Mouse (Mus musculus) hindbrain, postnatal 0 days (tissue): Measurements from ENCODE around the gene Rab27a. TPM values are rescaled to one million over a fixed set of nuclear protein-coding genes. Genes with fewer than 3 reads are reported as not detected.
"Not testable (repeated sequence)": the region's sequence is repeated elsewhere in the genome, so short reads cannot be mapped to it uniquely, and the experiment has no call there.

ENCODE experiments used
- ATAC-seq: fragments of 200-750 bp; cut with Nextera tagmentation; 2 replicates; pipeline ENCODE4 v1.8.0; 2017; ENCODE audit warnings: mild to moderate bottlenecking, moderate TSS enrichment, moderate library complexity
- DNase-seq: peaks from one replicate; pipeline ENCODE4 v3.0.0-alpha.2; 2015; ENCODE audit warnings: low spot score
- H3K27ac ChIP-seq: fragments of 300-500 bp; sonication (generic); 2 replicates; pipeline ENCODE4 v1.5.1; 2014; ENCODE audit warnings: mild to moderate bottlenecking
- H3K27me3 ChIP-seq: fragments of 300-500 bp; sonication (generic); 2 replicates; pipeline ENCODE4 v1.6.1; 2014; ENCODE audit warnings: low read length, mixed read lengths; ENCODE audit not compliant: insufficient read depth
- H3K36me3 ChIP-seq: fragments of 300-500 bp; sonication (generic); 2 replicates; pipeline ENCODE4 v1.6.1; 2014; ENCODE audit warnings: low read length, mixed read lengths; ENCODE audit not compliant: insufficient read depth
- H3K4me1 ChIP-seq: fragments of 300-500 bp; sonication (generic); 2 replicates; pipeline ENCODE4 v1.6.1; 2014; ENCODE audit warnings: antibody characterized with exemption, low read length, mixed read lengths; ENCODE audit not compliant: insufficient read depth
- H3K4me2 ChIP-seq: fragments of 300-500 bp; sonication (generic); 2 replicates; pipeline ENCODE4 v1.6.1; 2014; ENCODE audit warnings: low read depth, mild to moderate bottlenecking, low read length, moderate library complexity, mixed read lengths
- H3K4me3 ChIP-seq: fragments of 300-500 bp; sonication (generic); 2 replicates; pipeline ENCODE4 v1.5.1; 2014; ENCODE audit warnings: low read length
- H3K9ac ChIP-seq: fragments of 300-500 bp; sonication (generic); replicated peaks from 2 replicates; pipeline ENCODE4 v1.6.1; 2014; ENCODE audit warnings: mild to moderate bottlenecking, low read length, moderate library complexity, mixed read lengths
- H3K9me3 ChIP-seq: fragments of 300-500 bp; sonication (generic); 2 replicates; pipeline ENCODE4 v1.6.1; 2016; ENCODE audit warnings: low read length, mixed read lengths
- CTCF ChIP-seq: IDR thresholded peaks from 2 replicates; pipeline ENCODE4 v1.5.1; 2016; ENCODE audit warnings: antibody characterized with exemption, control low read depth, low read depth
- WGBS: fragments of 180-500 bp; shearing (Covaris S2); extraction: QIAGEN DNeasy Blood & Tissue Kit; methylation state at CpG from one replicate; pipeline ENCODE4 v1.1.7; 2014; 5-methylcytosine and 5-hydroxymethylcytosine counted together
- polyA plus RNA-seq: library from polyadenylated mRNA; unstranded; fragments of >200 nt; fragmentation: Nextera tagmentation; extraction: Ambion mirVana; gene quantifications from 2 replicates; pipeline ENCODE4 v1.2.1, GENCODE M21; 2015
- total RNA-seq: library from RNA; depleted of rRNA; stranded (reverse); fragments of >200 nt; gene quantifications from 2 replicates; pipeline ENCODE4 v1.2.3, GENCODE M21; 2014

Gene Rab27a
- total and polyA plus RNA-seq, 2 experiments from 2014 or later = 3.8 to 5.3 TPM

- ATAC-seq (peak; percentile 99), DNase-seq (peak; percentile 95)
- Histone ChIP-seq H3K4me2 (peak within 1 kb of the TSS; percentile 84), H3K4me3 (peak within 1 kb of the TSS; percentile 92), H3K4me1 (no peaks in the 10 kb centered on the region), H3K27ac (peak within 1 kb of the TSS; percentile 79), H3K36me3 (peaks cover 11% of the 10 kb centered on the region; the same call in 1 of the 2 replicates), H3K9ac (peak within 1 kb of the TSS; percentile 74), H3K9me3 (no peaks in the 10 kb centered on the region), H3K27me3 (no peaks in the 10 kb centered on the region)
- TF ChIP-seq CTCF = no peak
- under 1% methylated on average over 64 of the region's 64 CpGs for WGBS
These were observed 68.6 kb downstream of the Rab27a start, which contains the start of gene Rsl24d1 for GRCm38 (mm10) chr9:73112919-73113906. Rsl24d1 (plus strand) TSS chr9:73113426.

- not testable (repeated sequence) for H3K4me2 ChIP-seq, H3K27ac ChIP-seq, DNase-seq, H3K9me3 ChIP-seq, ATAC-seq, H3K27me3 ChIP-seq, H3K9ac ChIP-seq, H3K4me1 ChIP-seq, H3K4me3 ChIP-seq
- H3K36me3 ChIP-seq = peaks cover 32% of the 10 kb centered on the region; the same call in 1 of the 2 replicates
- WGBS = 91% methylated on average over 4 of the region's 6 CpGs
These were observed 72.0 kb downstream of the Rab27a start for GRCm38 (mm10) chr9:73116704-73117103.

- ATAC-seq (no peak), DNase-seq (no peak)
- Histone ChIP-seq H3K27me3 (no peaks in the 10 kb centered on the region), H3K9me3 (no peaks in the 10 kb centered on the region), H3K9ac (no peak overlapping the region), H3K4me1 (no peaks in the 10 kb centered on the region), H3K36me3 (peaks cover 37% of the 10 kb centered on the region; the same call in 1 of the 2 replicates), H3K27ac (no peak overlapping the region), H3K4me2 (no peak overlapping the region), H3K4me3 (no peak overlapping the region)
- WGBS = 90% methylated on average over 4 of the region's 4 CpGs
- TF ChIP-seq CTCF = peak; percentile 57
These were observed 73.4 kb downstream of the Rab27a start for GRCm38 (mm10) chr9:73118012-73118411.

- Histone ChIP-seq H3K27ac (no peak overlapping the region), H3K9ac (no peak overlapping the region), H3K4me2 (no peak overlapping the region), H3K4me3 (no peak overlapping the region), H3K9me3 (no peaks in the 10 kb centered on the region), H3K36me3 (peaks cover 55% of the 10 kb centered on the region), H3K4me1 (no peaks in the 10 kb centered on the region), H3K27me3 (no peaks in the 10 kb centered on the region)
- ATAC-seq = no peak
- peak; percentile 78 for TF ChIP-seq CTCF
- peak; percentile 53 for DNase-seq
- WGBS = 66% methylated on average over 8 of the region's 8 CpGs
These were observed 77.1 kb downstream of the Rab27a start for GRCm38 (mm10) chr9:73121735-73122134.

- H3K27me3 ChIP-seq = no peaks in the 10 kb centered on the region
- no peak overlapping the region for H3K9ac ChIP-seq
- no peaks in the 10 kb centered on the region for H3K4me1 ChIP-seq
- ATAC-seq (no peak), DNase-seq (no peak)
- no peak overlapping the region for H3K4me3 ChIP-seq
- no peaks in the 10 kb centered on the region for H3K9me3 ChIP-seq
- H3K27ac ChIP-seq = no peak overlapping the region
- WGBS = 92% methylated on average over 8 of the region's 8 CpGs
- H3K4me2 ChIP-seq = no peak overlapping the region
- no peak for TF ChIP-seq CTCF
- H3K36me3 ChIP-seq = peaks cover 56% of the 10 kb centered on the region
These were observed 80.5 kb downstream of the Rab27a start for GRCm38 (mm10) chr9:73125043-73125570.

GRCm38 (mm10) chr9:73127457-73127856 is 82.8 kb downstream of the Rab27a start:
- no peak overlapping the region for H3K4me3 ChIP-seq
- H3K27ac ChIP-seq = no peak overlapping the region
- H3K4me1 ChIP-seq = no peaks in the 10 kb centered on the region
- H3K9ac ChIP-seq = no peak overlapping the region
- DNase-seq (no peak), ATAC-seq (no peak)
- no peaks in the 10 kb centered on the region for H3K27me3 ChIP-seq
- TF ChIP-seq CTCF = no peak
- H3K4me2 ChIP-seq = no peak overlapping the region
- no peaks in the 10 kb centered on the region for H3K9me3 ChIP-seq
- peaks cover 36% of the 10 kb centered on the region for H3K36me3 ChIP-seq
- 91% methylated on average over 2 of the region's 2 CpGs for WGBS

- no peak for ATAC-seq
- peaks cover 28% of the 10 kb centered on the region for H3K36me3 ChIP-seq
- no peak for DNase-seq
These were observed 85.2 kb downstream of the Rab27a start for GRCm38 (mm10) chr9:73129875-73130274.

More at GRCm38 (mm10) chr9:73129875-73130274, 85.2 kb downstream of the Rab27a start:
- Histone ChIP-seq H3K4me2 (no peak overlapping the region), H3K4me3 (no peak overlapping the region), H3K9me3 (no peaks in the 10 kb centered on the region), H3K9ac (no peak overlapping the region), H3K27me3 (no peaks in the 10 kb centered on the region), H3K27ac (no peak overlapping the region), H3K4me1 (no peaks in the 10 kb centered on the region)
- WGBS = 68% methylated on average over 8 of the region's 8 CpGs
- no peak for TF ChIP-seq CTCF
